Mouse (Mus musculus) G1E (cell line): ENCODE data around the gene Rrp1. TPM values are rescaled to one million over a fixed set of nuclear protein-coding genes. Genes with fewer than 3 reads are reported as not detected.

Source experiments
- ATAC-seq: 2 replicates; pipeline ENCODE4 v1.8.0; 2016; ENCODE audit warnings: mild to moderate bottlenecking; ENCODE audit not compliant: insufficient number of reproducible peaks, poor library complexity, low FRiP score, severe bottlenecking; ENCODE audit errors: extremely low read depth
- DNase-seq: peaks from one replicate; pipeline ENCODE4 v3.0.0; 2012; ENCODE audit warnings: low spot score
- H3K27me3 ChIP-seq: 2 replicates; pipeline ENCODE4 v1.6.1; 2012; ENCODE audit warnings: mild to moderate bottlenecking, low read length, inconsistent platforms; ENCODE audit not compliant: insufficient read depth
- H3K36me3 ChIP-seq: replicated peaks from 2 replicates; pipeline ENCODE3; 2012; ENCODE audit warnings: mild to moderate bottlenecking, inconsistent platforms
- H3K4me1 ChIP-seq: 2 replicates; pipeline ENCODE4 v1.6.1; 2012; ENCODE audit warnings: low read depth, low read length, inconsistent platforms, mixed read lengths; ENCODE audit not compliant: insufficient read depth
- H3K4me3 ChIP-seq: 2 replicates; pipeline ENCODE4 v1.5.1; 2012; ENCODE audit warnings: low read depth, mild to moderate bottlenecking, inconsistent platforms, low read length, moderate library complexity, mixed read lengths
- H3K9me3 ChIP-seq: replicated peaks from 2 replicates; pipeline ENCODE4 v1.6.1; 2012; ENCODE audit warnings: inconsistent platforms
- CTCF ChIP-seq: IDR thresholded peaks from 2 replicates; pipeline ENCODE4 v1.5.1; 2012; ENCODE audit warnings: low read depth, low read length, inconsistent platforms, mixed read lengths
- GATA1 ChIP-seq: IDR thresholded peaks from 2 replicates; pipeline ENCODE4 v1.6.1; 2012; ENCODE audit warnings: borderline replicate concordance, low read length, inconsistent platforms, mixed read lengths
- GATA2 ChIP-seq: IDR thresholded peaks from 2 replicates; pipeline ENCODE4 v1.6.1; 2012; ENCODE audit warnings: low read depth, low read length, inconsistent platforms, borderline replicate concordance
- POLR2AphosphoS5 ChIP-seq: IDR thresholded peaks from 2 replicates; pipeline ENCODE4 v1.6.1; 2012; ENCODE audit warnings: low read depth, low read length, inconsistent platforms; ENCODE audit not compliant: insufficient replicate concordance
- TAL1 ChIP-seq: conservative IDR thresholded peaks from 2 replicates; pipeline ENCODE4 v1.6.1; 2012; ENCODE audit warnings: low read depth, low read length, inconsistent platforms, mixed read lengths
- polyA plus RNA-seq: library from polyadenylated mRNA; stranded (reverse); fragments of >175 nt; gene quantifications from 2 replicates; pipeline ENCODE4 v1.2.3, GENCODE M21; 2012
- total RNA-seq, 2 experiments: library from RNA; stranded (forward) in 1 of 2; stranded (reverse) in 1 of 2; fragments of 200-1000 nt in 1 of 2; fragments of >200 nt in 1 of 2; fragmentation: Nextera tagmentation in 1 of 2; gene quantifications; 2 replicates each; pipeline ENCODE4 v1.2.3; 2014 to 2017

The Rrp1 gene
- total and polyA plus RNA-seq, 3 experiments = 172 to 464 (median 420) TPM

GRCm38 (mm10) chr10:78439990-78440389 lies 27.1 kb upstream of the Rrp1 start:
- DNase-seq = no peak
- Histone ChIP-seq H3K9me3 (no peaks in the 10 kb centered on the region), H3K36me3 (peaks cover 75% of the 10 kb centered on the region), H3K4me3 (no peak overlapping the region), H3K4me1 (peaks cover 2% of the 10 kb centered on the region), H3K27me3 (peaks cover 7% of the 10 kb centered on the region)
- no peak for TF ChIP-seq CTCF
- TF ChIP-seq GATA2 = no peak
- no peak for TF ChIP-seq TAL1
- no peak for TF ChIP-seq GATA1
- ATAC-seq = no peak

GRCm38 (mm10) chr10:78439550-78439949 lies 26.7 kb upstream of the Rrp1 start:
- DNase-seq = no peak
- Histone ChIP-seq H3K27me3 (peaks cover 12% of the 10 kb centered on the region), H3K4me1 (peaks cover 2% of the 10 kb centered on the region; the same call in 1 of the 2 replicates), H3K4me3 (no peak overlapping the region), H3K9me3 (no peaks in the 10 kb centered on the region), H3K36me3 (peaks cover 71% of the 10 kb centered on the region)
- no peak for ATAC-seq
- TF ChIP-seq CTCF = peak; percentile 37; the same call in 1 of the 2 replicates
- TF ChIP-seq GATA1 = no peak

DNA sequence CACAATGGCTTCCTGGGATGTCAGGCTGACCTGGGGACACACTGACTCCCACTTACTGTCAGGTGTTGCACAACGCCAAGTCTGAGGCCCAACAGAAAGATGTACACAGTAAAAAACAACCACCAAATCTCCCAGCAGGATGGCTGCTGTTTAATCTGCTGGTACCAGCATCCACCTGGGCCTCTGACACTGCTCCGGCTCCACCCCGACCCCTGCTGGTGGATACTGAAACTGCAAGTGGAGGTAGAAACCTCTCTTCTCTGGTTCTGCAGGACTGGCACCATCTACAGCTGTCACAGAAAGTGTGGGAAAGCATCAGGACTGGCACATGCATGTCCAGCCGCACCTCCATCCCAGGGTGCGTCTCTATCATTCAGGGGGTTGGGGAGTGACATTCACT lies 25.3 kb upstream of the Rrp1 start:
- Histone ChIP-seq H3K4me3 (no peak overlapping the region), H3K9me3 (no peaks in the 10 kb centered on the region), H3K36me3 (peaks cover 57% of the 10 kb centered on the region), H3K4me1 (peaks cover 2% of the 10 kb centered on the region; the same call in 1 of the 2 replicates), H3K27me3 (peaks cover 22% of the 10 kb centered on the region)
- DNase-seq = peak; percentile 70
- TF ChIP-seq GATA2 (no peak), TAL1 (no peak), POLR2AphosphoS5 (no peak), CTCF (peak; percentile 92)
- peak; percentile 54; the same call in 1 of the 2 replicates for ATAC-seq

- Histone ChIP-seq H3K27me3 (peaks cover 32% of the 10 kb centered on the region), H3K36me3 (peaks cover 22% of the 10 kb centered on the region)
- DNase-seq = no peak
Measured at GRCm38 (mm10) chr10:78432853-78433252, 20.0 kb upstream of the Rrp1 start.

GRCm38 (mm10) chr10:78429776-78430175 lies 16.9 kb upstream of the Rrp1 start:
- Histone ChIP-seq H3K4me3 (no peak overlapping the region), H3K4me1 (peaks cover 39% of the 10 kb centered on the region), H3K9me3 (no peaks in the 10 kb centered on the region), H3K36me3 (peaks cover 30% of the 10 kb centered on the region), H3K27me3 (peaks cover 23% of the 10 kb centered on the region)
- ATAC-seq (no peak), DNase-seq (no peak)
- no peak for TF ChIP-seq GATA1
- TF ChIP-seq CTCF = no peak
- no peak for TF ChIP-seq POLR2AphosphoS5
- TF ChIP-seq GATA2 = no peak

More at GRCm38 (mm10) chr10:78432853-78433252, 20.0 kb upstream of the Rrp1 start:
- Histone ChIP-seq H3K9me3 (no peaks in the 10 kb centered on the region), H3K4me1 (peaks cover 16% of the 10 kb centered on the region), H3K4me3 (no peak overlapping the region)
- TF ChIP-seq TAL1 = no peak
- no peak for TF ChIP-seq GATA2
- no peak for TF ChIP-seq GATA1
- no peak for TF ChIP-seq POLR2AphosphoS5
- no peak for TF ChIP-seq CTCF
- ATAC-seq = no peak

DNA sequence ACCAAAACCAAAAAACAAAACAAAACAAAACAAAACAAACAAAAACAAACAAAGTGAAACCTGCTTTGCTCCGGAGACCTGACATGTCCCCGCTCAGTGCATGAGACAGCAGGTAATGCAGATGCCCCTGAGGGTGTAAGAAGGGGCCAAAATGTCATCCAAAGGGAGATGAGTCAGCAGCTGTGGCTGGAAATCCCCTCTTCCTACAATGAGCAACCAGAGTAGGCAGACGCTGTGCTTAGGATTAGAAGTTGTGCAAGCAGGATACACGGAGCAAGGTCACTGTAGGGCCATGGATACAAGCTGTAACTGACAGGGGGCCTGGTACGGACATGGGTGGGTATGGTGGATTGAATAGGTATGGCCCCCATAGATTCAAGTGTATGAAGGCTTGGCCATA lies 16.3 kb upstream of the Rrp1 start:
- Histone ChIP-seq H3K9me3 (no peaks in the 10 kb centered on the region), H3K36me3 (peaks cover 30% of the 10 kb centered on the region), H3K4me3 (no peak overlapping the region), H3K27me3 (peaks cover 17% of the 10 kb centered on the region), H3K4me1 (peaks cover 43% of the 10 kb centered on the region)
- DNase-seq (no peak), ATAC-seq (no peak)
- TF ChIP-seq CTCF (no peak), GATA2 (no peak), POLR2AphosphoS5 (no peak), TAL1 (no peak), GATA1 (no peak)

- ATAC-seq (no peak), DNase-seq (no peak)
- no peaks in the 10 kb centered on the region for H3K9me3 ChIP-seq
- peaks cover 46% of the 10 kb centered on the region for H3K4me1 ChIP-seq
- no peak overlapping the region for H3K4me3 ChIP-seq
- H3K36me3 ChIP-seq = peaks cover 30% of the 10 kb centered on the region
- H3K27me3 ChIP-seq = peaks cover 10% of the 10 kb centered on the region
- TF ChIP-seq CTCF (no peak), GATA2 (no peak), TAL1 (no peak), GATA1 (no peak), POLR2AphosphoS5 (no peak)
Measured at GRCm38 (mm10) chr10:78428070-78428469, 15.2 kb upstream of the Rrp1 start.
